Mouse (Mus musculus) embryonic facial prominence, embryonic 15.5 days (tissue): ENCODE data around the gene Trappc6b. TPM values are rescaled to one million over a fixed set of nuclear protein-coding genes. Genes with fewer than 3 reads are reported as not detected.

Experiments used
- ATAC-seq: fragments of 200-750 bp; cut with Nextera tagmentation; 2 replicates; pipeline ENCODE4 v1.8.0; 2017; ENCODE audit warnings: low read depth, moderate TSS enrichment; ENCODE audit not compliant: insufficient number of reproducible peaks, low FRiP score, low TSS enrichment
- H3K27ac ChIP-seq: fragments of 300-500 bp; sonication (generic); replicated peaks from 2 replicates; pipeline ENCODE4 v1.5.1; 2015; ENCODE audit warnings: mild to moderate bottlenecking, inconsistent platforms
- H3K27me3 ChIP-seq: fragments of 300-500 bp; sonication (generic); 2 replicates; pipeline ENCODE4 v1.6.1; 2015; ENCODE audit warnings: inconsistent platforms
- H3K36me3 ChIP-seq: fragments of 300-500 bp; sonication (generic); 2 replicates; pipeline ENCODE4 v1.6.1; 2015; ENCODE audit warnings: mild to moderate bottlenecking, inconsistent platforms
- H3K4me1 ChIP-seq: fragments of 300-500 bp; sonication (generic); 2 replicates; pipeline ENCODE4 v1.6.1; 2015; ENCODE audit warnings: inconsistent platforms
- H3K4me2 ChIP-seq: fragments of 300-500 bp; sonication (generic); replicated peaks from 2 replicates; pipeline ENCODE4 v1.6.1; 2015; ENCODE audit warnings: mild to moderate bottlenecking, inconsistent platforms
- H3K4me3 ChIP-seq: fragments of 300-500 bp; sonication (generic); replicated peaks from 2 replicates; pipeline ENCODE4 v1.5.1; 2015; ENCODE audit warnings: mild to moderate bottlenecking, inconsistent platforms
- H3K9ac ChIP-seq: fragments of 300-500 bp; sonication (generic); 2 replicates; pipeline ENCODE4 v1.6.1; 2015; ENCODE audit warnings: inconsistent platforms
- H3K9me3 ChIP-seq: fragments of 300-500 bp; sonication (generic); replicated peaks from 2 replicates; pipeline ENCODE4 v1.6.1; 2016; ENCODE audit warnings: inconsistent platforms
- WGBS: fragments of 180-500 bp; shearing (Covaris S2); methylation state at CpG from one replicate; pipeline ENCODE4 v1.1.7; 2015; 5-methylcytosine and 5-hydroxymethylcytosine counted together
- polyA plus RNA-seq: library from polyadenylated mRNA; unstranded; fragments of >200 nt; fragmentation: Nextera tagmentation; extraction: Ambion mirVana; gene quantifications from 2 replicates; pipeline ENCODE4 v1.2.1, GENCODE M21; 2015

Trappc6b gene
- polyA plus RNA-seq, 1 experiment from 2014 or later = 88.8 TPM

DNA sequence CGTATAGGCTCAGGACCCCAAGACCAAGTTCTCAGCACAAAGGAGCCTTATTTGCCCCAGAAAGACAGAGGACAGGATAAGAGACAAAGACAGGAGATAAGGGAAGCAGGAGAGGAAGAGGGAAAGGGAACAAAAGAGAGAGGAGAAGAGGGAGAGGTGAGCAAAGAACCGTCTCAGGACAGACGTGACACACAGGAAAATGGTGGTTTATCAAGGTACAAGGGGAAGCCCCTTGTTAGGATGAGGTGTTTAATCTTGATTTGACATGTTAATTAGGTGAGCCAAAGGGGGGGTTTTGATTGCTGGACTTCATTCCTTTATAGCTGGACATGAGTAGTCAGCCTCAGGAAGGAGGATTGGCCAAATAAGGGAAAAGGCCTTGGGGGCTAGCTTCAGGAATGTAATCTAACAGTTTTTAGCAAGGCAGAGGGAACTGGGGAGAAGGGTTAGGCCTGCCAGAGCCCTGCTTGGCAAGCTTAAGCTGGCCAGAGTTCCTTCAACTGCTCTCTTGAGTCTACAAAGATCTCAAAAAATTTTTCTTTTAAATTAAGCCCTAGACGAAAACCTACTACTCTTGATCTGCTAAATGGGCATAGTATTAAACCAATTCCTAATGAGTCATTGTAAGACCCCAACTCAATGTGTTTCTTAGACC is 5.9 kb downstream of the Trappc6b start:
- no peak overlapping the region for H3K9ac ChIP-seq
- ATAC-seq = no peak
- H3K4me2 ChIP-seq = no peak overlapping the region
- no peak overlapping the region for H3K27ac ChIP-seq
- H3K4me3 ChIP-seq = no peak overlapping the region
- H3K9me3 ChIP-seq = no peaks in the 10 kb centered on the region
- peaks cover 12% of the 10 kb centered on the region for H3K4me1 ChIP-seq
- 87% methylated on average over 4 of the region's 4 CpGs for WGBS
- H3K27me3 ChIP-seq = no peaks in the 10 kb centered on the region
- peaks cover 29% of the 10 kb centered on the region for H3K36me3 ChIP-seq

- Histone ChIP-seq H3K9ac (no peak overlapping the region), H3K9me3 (no peaks in the 10 kb centered on the region), H3K4me3 (no peak overlapping the region), H3K4me2 (no peak overlapping the region), H3K27ac (no peak overlapping the region), H3K27me3 (no peaks in the 10 kb centered on the region), H3K4me1 (0 out of 2 replicates have a peak, but pooled peaks cover under 1% of the 10 kb centered on the region), H3K36me3 (peaks cover 24% of the 10 kb centered on the region)
- no peak for ATAC-seq
Observed at GRCm38 (mm10) chr12:59053976-59054375, 7.3 kb downstream of the Trappc6b start.

DNA sequence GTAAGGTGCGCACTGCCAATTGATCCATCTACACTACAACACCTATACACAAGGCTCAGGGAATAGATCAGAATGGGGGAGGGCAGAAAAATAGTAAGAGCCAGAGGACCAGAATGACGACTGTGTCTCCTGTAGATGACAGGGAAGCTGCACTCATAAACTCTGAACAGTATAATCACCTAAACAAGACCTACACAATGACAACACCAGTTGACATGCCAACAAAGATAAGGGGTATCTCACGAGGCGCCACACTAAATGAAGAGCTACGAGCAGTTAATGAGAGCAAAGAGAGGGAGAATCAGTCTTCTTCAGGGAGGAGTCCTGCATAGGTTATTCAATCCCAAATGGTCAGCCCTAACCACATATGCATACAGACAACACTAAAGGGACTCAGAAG is 8.1 kb downstream of the Trappc6b start:
- H3K27me3 ChIP-seq = no peaks in the 10 kb centered on the region
- no peak overlapping the region for H3K9ac ChIP-seq
- no peaks in the 10 kb centered on the region for H3K9me3 ChIP-seq
- H3K4me2 ChIP-seq = no peak overlapping the region
- 95% methylated on average over 5 of the region's 5 CpGs for WGBS
- no peaks in the 10 kb centered on the region for H3K4me1 ChIP-seq
- no peak overlapping the region for H3K4me3 ChIP-seq
- no peak overlapping the region for H3K27ac ChIP-seq
- H3K36me3 ChIP-seq = peaks cover 29% of the 10 kb centered on the region
- ATAC-seq = no peak

DNA sequence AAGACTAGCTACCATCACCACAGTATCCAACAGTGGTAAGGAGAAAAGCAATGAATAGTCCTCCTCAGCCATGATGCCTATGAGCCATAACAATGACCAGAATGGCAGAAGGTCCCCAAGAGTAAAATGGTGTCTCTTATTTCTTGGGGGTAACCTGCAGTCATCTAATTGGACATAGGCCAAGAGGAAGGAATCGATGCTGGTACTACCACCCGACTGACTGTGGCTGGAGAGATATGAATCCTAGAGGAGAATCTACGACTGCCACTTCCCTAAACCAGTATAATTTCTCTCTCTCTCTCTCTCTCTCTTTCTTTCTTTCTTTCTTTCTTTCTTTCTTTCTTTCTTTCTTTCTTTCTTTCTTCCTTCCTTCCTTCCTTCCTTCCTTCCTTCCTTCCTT is 8.8 kb downstream of the Trappc6b start:
- H3K36me3 ChIP-seq = peaks cover 29% of the 10 kb centered on the region
- no peak overlapping the region for H3K27ac ChIP-seq
- H3K9me3 ChIP-seq = no peaks in the 10 kb centered on the region
- no peak for ATAC-seq
- 96% methylated on average over 3 of the region's 3 CpGs for WGBS
- H3K27me3 ChIP-seq = no peaks in the 10 kb centered on the region
- no peak overlapping the region for H3K4me3 ChIP-seq
- no peak overlapping the region for H3K4me2 ChIP-seq
- no peaks in the 10 kb centered on the region for H3K4me1 ChIP-seq
- no peak overlapping the region for H3K9ac ChIP-seq

- Histone ChIP-seq H3K27me3 (no peaks in the 10 kb centered on the region), H3K27ac (no peak overlapping the region; the same call in 1 of the 2 replicates), H3K4me1 (0 out of 2 replicates have a peak, but pooled peaks cover 3% of the 10 kb centered on the region), H3K9ac (no peak overlapping the region), H3K4me3 (no peak overlapping the region), H3K36me3 (peaks cover 37% of the 10 kb centered on the region), H3K4me2 (no peak overlapping the region), H3K9me3 (no peaks in the 10 kb centered on the region)
- no peak for ATAC-seq
- 25% methylated on average over 7 of the region's 7 CpGs for WGBS
Observed at GRCm38 (mm10) chr12:59040851-59041250, 20.4 kb downstream of the Trappc6b start.

DNA sequence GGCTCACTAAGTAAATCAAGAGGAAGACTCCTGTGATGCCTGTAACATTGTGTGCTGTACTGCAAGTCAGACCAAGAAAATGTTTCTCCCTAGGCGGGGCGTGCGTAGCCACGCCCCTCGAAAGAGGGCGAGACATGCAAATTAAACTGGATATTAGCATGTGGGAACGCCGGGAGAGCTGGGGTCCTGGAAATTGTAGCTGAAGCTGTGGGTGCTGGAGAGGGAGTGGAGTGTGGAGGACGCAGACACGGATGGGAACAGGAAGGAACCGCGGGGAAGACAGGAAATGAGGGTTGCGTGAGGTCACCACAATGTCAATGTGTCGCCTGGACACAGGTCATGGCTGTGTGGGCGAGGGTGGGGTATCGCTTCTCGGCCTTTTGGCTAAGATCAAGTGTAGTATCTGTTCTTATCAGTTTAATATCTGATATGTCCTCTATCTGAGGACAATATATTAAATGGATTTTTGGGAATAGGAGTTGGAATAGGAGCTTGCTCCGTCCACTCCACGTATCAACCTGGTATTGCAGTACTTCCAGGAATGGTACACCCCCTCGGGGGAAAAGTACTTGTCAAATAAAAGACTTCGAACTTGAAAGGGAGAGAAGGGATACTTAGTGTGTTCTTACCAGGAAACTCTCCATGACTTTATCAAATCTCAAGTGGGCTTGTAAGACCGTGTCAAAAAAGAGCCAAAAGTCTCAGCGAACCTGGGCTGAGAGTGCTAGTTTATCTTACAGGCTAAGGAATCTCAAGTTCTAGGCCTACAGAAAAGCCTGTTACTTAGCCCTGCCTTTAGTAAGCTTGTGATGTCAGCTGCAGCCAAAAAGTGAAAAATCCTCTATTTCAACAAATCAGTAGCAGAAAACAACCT is 21.1 kb downstream of the Trappc6b start:
- WGBS = 8% methylated on average over 23 of the region's 23 CpGs
- Histone ChIP-seq H3K9ac (no peak overlapping the region), H3K4me3 (no peak overlapping the region; the same call in 1 of the 2 replicates), H3K9me3 (no peaks in the 10 kb centered on the region), H3K4me2 (peak overlapping the region; percentile 21; the same call in 1 of the 2 replicates), H3K36me3 (peaks cover 32% of the 10 kb centered on the region), H3K27ac (peak overlapping the region; percentile 80), H3K27me3 (no peaks in the 10 kb centered on the region), H3K4me1 (0 out of 2 replicates have a peak, but pooled peaks cover 3% of the 10 kb centered on the region)
- peak; percentile 51 for ATAC-seq

GRCm38 (mm10) chr12:59039162-59039970 is 21.9 kb downstream of the Trappc6b start:
- Histone ChIP-seq H3K9ac (no peak overlapping the region), H3K27ac (peak overlapping the region; percentile 80; the same call in 1 of the 2 replicates), H3K9me3 (no peaks in the 10 kb centered on the region), H3K27me3 (no peaks in the 10 kb centered on the region), H3K4me2 (peak overlapping the region; percentile 21; the same call in 1 of the 2 replicates), H3K4me1 (0 out of 2 replicates have a peak, but pooled peaks cover 3% of the 10 kb centered on the region), H3K4me3 (no peak overlapping the region), H3K36me3 (peaks cover 24% of the 10 kb centered on the region)
- 68% methylated on average over 10 of the region's 10 CpGs for WGBS
- 0 out of 2 replicates have a peak, but pooled peaks have one; percentile 39 for ATAC-seq

GRCm38 (mm10) chr12:59032101-59032500 is 29.2 kb downstream of the Trappc6b start:
- H3K4me3 ChIP-seq = no peak overlapping the region
- no peaks in the 10 kb centered on the region for H3K4me1 ChIP-seq
- 67% methylated on average over 5 of the region's 5 CpGs for WGBS
- H3K4me2 ChIP-seq = no peak overlapping the region
- no peak for ATAC-seq
- no peaks in the 10 kb centered on the region for H3K9me3 ChIP-seq
- H3K27ac ChIP-seq = no peak overlapping the region
- no peak overlapping the region for H3K9ac ChIP-seq
- H3K27me3 ChIP-seq = no peaks in the 10 kb centered on the region
- peaks cover 18% of the 10 kb centered on the region; the same call in 1 of the 2 replicates for H3K36me3 ChIP-seq

GRCm38 (mm10) chr12:59021306-59021705 is 40.0 kb downstream of the Trappc6b start:
- ATAC-seq = no peak
- 85% methylated on average over 4 of the region's 4 CpGs for WGBS
- H3K36me3 ChIP-seq = peaks cover 41% of the 10 kb centered on the region

GRCm38 (mm10) chr12:59019891-59020290 is 41.4 kb downstream of the Trappc6b start:
- Histone ChIP-seq H3K36me3 (peaks cover 36% of the 10 kb centered on the region), H3K4me3 (no peak overlapping the region), H3K27ac (no peak overlapping the region), H3K4me1 (no peaks in the 10 kb centered on the region), H3K9ac (no peak overlapping the region), H3K9me3 (no peaks in the 10 kb centered on the region), H3K27me3 (no peaks in the 10 kb centered on the region), H3K4me2 (no peak overlapping the region)
- 81% methylated on average over 2 of the region's 2 CpGs for WGBS
- no peak for ATAC-seq

More at GRCm38 (mm10) chr12:59021306-59021705, 40.0 kb downstream of the Trappc6b start:
- no peaks in the 10 kb centered on the region for H3K9me3 ChIP-seq
- no peak overlapping the region for H3K4me3 ChIP-seq
- H3K4me2 ChIP-seq = no peak overlapping the region
- H3K9ac ChIP-seq = no peak overlapping the region
- H3K27ac ChIP-seq = no peak overlapping the region
- no peaks in the 10 kb centered on the region for H3K27me3 ChIP-seq
- H3K4me1 ChIP-seq = no peaks in the 10 kb centered on the region

DNA sequence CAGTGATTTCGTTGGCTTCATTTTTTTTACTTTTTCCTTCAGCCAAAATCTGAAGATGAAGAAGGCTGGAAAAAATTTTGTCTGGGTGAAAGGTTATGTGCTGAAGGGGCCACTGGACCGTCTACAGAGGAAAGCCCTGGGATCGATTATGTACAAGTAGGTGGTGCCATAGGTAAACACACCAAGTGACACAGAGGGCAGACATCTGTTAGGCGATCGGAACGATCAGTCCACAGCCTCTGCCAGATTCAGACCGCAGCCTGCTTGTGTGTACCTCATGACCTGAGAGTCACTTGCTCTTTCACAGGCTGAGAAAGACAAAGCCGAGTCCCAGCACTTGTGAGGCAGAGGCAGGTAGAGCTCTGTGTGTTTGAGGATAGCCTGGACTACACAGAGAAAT is 43.3 kb downstream of the Trappc6b start:
- no peak for ATAC-seq
- no peak overlapping the region for H3K9ac ChIP-seq
- no peaks in the 10 kb centered on the region for H3K27me3 ChIP-seq

More for the DNA sequence above, 43.3 kb downstream of the Trappc6b start:
- Histone ChIP-seq H3K4me3 (no peak overlapping the region), H3K36me3 (peaks cover 26% of the 10 kb centered on the region), H3K4me2 (no peak overlapping the region), H3K9me3 (no peaks in the 10 kb centered on the region), H3K27ac (no peak overlapping the region), H3K4me1 (no peaks in the 10 kb centered on the region)
- WGBS = 64% methylated on average over 8 of the region's 8 CpGs
